Mouse (Mus musculus) adrenal gland, postnatal 10 days (tissue): ENCODE measurements around the gene Gjc2. TPM values are rescaled to one million over a fixed set of nuclear protein-coding genes. Genes with fewer than 3 reads are reported as not detected.

ENCODE experiments used
- total RNA-seq, 2 experiments: library from RNA; stranded (reverse); gene quantifications; 2 replicates each; pipeline ENCODE4 v1.2.3; 2021

Gjc2 gene
- total RNA-seq, 2 experiments from 2014 or later, result 0.48 to 0.88 TPM

Other genes starting within 250 kb of the Gjc2 start
- gene Rnf187, start 244.3 kb downstream of the Gjc2 start, total RNA-seq, result 100 to 1,000 TPM; 154 to 156 TPM
- gene Hist3h2ba, start 234.3 kb downstream of the Gjc2 start, total RNA-seq, result 10 to 100 TPM; 23.0 to 32.1 TPM
- 10 to 100 TPM; 30.8 to 37.5 TPM for gene Hist3h2a, start 228.5 kb downstream of the Gjc2 start, total RNA-seq
- gene Trim17, start 228.5 kb downstream of the Gjc2 start, total RNA-seq, result under 1 TPM; 0.09 TPM
- 10 to 100 TPM; 19.7 to 24.3 TPM for gene Trim11, start 205.1 kb downstream of the Gjc2 start, total RNA-seq
- 10 to 100 TPM; 20.0 to 75.3 TPM for gene Obscn, start 46.8 kb downstream of the Gjc2 start, total RNA-seq
- gene Iba57, start 19.5 kb downstream of the Gjc2 start, total RNA-seq, result 10 to 100 TPM; 19.6 to 19.8 TPM
- gene Guk1, start 9.0 kb upstream of the Gjc2 start, total RNA-seq, result 10 to 100 TPM; 63.7 to 64.9 TPM
- gene Mrpl55, start 19.3 kb upstream of the Gjc2 start, total RNA-seq, result 10 to 100 TPM; 72.8 to 78.8 TPM
- gene 2310033P09Rik, start 25.1 kb upstream of the Gjc2 start, total RNA-seq, result 10 to 100 TPM; 21.2 to 21.8 TPM
- gene Arf1, start 45.1 kb upstream of the Gjc2 start, total RNA-seq, result 100 to 1,000 TPM; 322 to 364 TPM
- gene Wnt3a, start 107.5 kb upstream of the Gjc2 start, total RNA-seq, result not detected
- 1 to 10 TPM; 1.7 to 3.5 TPM for gene Wnt9a, start 123.7 kb upstream of the Gjc2 start, total RNA-seq
- not detected for gene Prss38, start 192.4 kb upstream of the Gjc2 start, total RNA-seq